Mouse (Mus musculus) layer of hippocampus, adult 6 months (tissue): Measurements from ENCODE around the gene Sppl2a. TPM values are rescaled to one million over a fixed set of nuclear protein-coding genes. Genes with fewer than 3 reads are reported as not detected.

Experiments
- long read RNA-seq, 2 experiments: library from polyadenylated mRNA; unstranded; transcript quantifications; one replicate each; pipeline ENCODE4 v2.0.0; 2019 to 2020
- microRNA-seq: library from miRNA; unstranded; fragments of <30 nt; microRNA quantifications from one replicate; pipeline ENCODE4 v1.2.0, GENCODE M21; 2020
- polyA plus RNA-seq: library from polyadenylated mRNA; unstranded; fragments of <200 nt; fragmentation: Nextera tagmentation; gene quantifications from 2 replicates; pipeline ENCODE4 v1.2.3, GENCODE M21; 2021

Gene Sppl2a
- 4.1 and 6.1 TPM in 2 replicates for polyA plus RNA-seq
- long read RNA-seq, experiment 1, full-length matches to known transcripts, result 1 of 7 reads
- long read RNA-seq, experiment 1, partial matches to known transcripts, result 4 of 7 reads
- long read RNA-seq, experiment 1, other reads (novel, unspliced or antisense), result 2 of 7 reads
- long read RNA-seq, experiment 2, full-length matches to known transcripts, result 7 of 21 reads
- long read RNA-seq, experiment 2, partial matches to known transcripts, result 12 of 21 reads
- long read RNA-seq, experiment 2, other reads (novel, unspliced or antisense), result 2 of 21 reads

DNA sequence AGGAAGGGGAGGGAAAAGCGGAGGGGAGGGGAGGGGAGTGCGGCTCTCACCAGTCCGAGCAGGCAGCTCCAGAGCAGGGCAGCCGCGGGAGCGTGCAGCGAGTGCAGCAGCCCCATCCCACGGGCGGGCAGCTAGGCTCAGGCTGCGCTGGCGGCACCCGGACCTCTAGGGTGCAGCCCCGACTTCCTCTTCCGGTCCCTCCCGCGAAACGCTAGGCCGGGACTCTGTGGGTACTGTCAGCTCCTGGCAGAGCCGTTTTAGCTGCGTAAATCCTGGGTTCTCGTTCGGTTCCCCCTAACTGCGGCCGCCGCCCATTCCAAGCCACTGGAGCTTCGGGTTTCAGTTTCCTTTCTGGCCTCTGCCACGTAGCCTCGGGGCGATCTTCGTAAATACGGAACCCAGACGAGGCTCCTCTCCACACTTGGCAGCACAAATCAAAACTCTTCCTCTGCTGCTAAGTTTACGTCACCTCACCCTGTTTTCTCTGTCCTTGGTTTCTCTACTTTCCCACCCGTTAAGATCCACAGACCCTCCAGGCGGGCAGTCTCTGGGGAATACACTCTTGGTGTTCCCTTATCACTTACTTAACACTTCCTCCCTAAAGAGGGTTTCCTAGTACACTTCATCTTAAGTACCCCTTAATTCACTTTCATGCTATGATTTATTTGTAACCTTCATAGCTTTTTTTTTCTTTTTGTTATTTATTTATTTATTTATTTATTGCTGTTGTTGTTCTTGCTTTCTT, at the start of gene Sppl2a:
Gene Sppl2a, minus strand, starts transcription at position 339 of the 745 bp plus-strand sequence.

DNA sequence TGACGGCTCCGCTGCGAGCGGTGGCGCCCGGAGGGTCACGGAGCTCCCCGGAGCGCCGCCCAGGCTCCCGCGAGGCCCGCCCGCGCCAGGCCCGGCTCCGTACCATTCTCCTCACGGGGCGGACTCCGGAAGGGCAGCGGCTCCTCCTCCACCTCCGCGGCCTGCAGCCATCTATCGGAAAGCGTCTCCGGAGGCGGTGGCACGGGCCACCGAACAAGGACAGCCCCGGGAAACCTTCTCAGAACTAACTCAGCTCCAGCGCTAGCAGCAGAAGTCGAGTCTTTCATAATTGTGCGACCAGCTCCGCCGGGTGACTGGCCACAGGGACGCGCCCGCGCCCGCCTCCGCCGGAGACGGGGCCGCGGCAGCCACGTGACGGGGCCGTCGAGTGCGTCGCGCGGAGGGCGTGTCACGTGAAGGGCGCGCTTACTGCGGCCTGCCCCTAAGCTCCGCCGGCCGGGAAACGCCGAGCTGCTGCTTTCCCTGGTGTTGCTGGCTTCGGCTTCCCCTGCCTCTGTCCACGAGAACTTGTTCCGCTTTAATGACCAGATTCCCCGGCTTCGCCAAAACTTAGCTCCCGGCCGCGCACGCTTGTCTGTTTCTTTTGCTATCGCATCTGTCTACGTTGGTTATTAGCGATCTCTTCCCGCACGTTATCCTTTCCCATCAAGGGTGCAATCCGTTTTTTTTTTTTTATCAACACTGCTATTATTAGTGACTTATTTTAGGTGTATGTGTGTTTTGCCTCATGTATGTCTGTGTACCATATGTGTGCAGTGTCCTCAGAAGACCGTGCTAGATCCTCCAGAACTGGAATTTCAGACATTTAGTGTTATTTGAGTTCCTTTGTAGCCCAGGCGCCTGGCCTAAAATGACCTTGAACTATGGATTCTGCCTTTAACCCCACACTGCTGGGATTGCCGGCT, 56.9 kb downstream of the Sppl2a start, which contains the start of gene Trpm7:
Gene Trpm7, minus strand, starts transcription at position 360 of the 926 bp plus-strand sequence.

Small RNA genes within 50 kb of the gene (microRNA-seq; reads per million reads assigned to microRNA genes)
- gene Mir3473g, result 1.9 reads per million

Other genes starting within 250 kb of the Sppl2a start
- 15.5 and 22.0 TPM in 2 replicates for gene Usp8, start 225.9 kb downstream of the Sppl2a start, polyA plus RNA-seq
- gene Usp50, start 149.8 kb downstream of the Sppl2a start, polyA plus RNA-seq, result 2.6 and 3.2 TPM in 2 replicates
- 17.1 and 21.4 TPM in 2 replicates for gene Trpm7, start 57.0 kb downstream of the Sppl2a start, polyA plus RNA-seq
- gene Ap4e1, start 75.5 kb upstream of the Sppl2a start, polyA plus RNA-seq, result 0.90 and 1.1 TPM in 2 replicates
- 43.2 and 45.1 TPM in 2 replicates for gene Blvra, start 137.4 kb upstream of the Sppl2a start, polyA plus RNA-seq
- 0.99 and 1.1 TPM in 2 replicates for gene Ncaph, start 200.7 kb upstream of the Sppl2a start, polyA plus RNA-seq
- gene Itpripl1, start 210.2 kb upstream of the Sppl2a start, polyA plus RNA-seq, result 3.5 and 19.0 TPM in 2 replicates